Mouse (Mus musculus) intestine, postnatal 0 days (tissue): ENCODE data around the gene Isyna1. TPM values are rescaled to one million over a fixed set of nuclear protein-coding genes. Genes with fewer than 3 reads are reported as not detected.

ENCODE experiments used
- ATAC-seq: fragments of 200-750 bp; cut with Nextera tagmentation; 2 replicates; pipeline ENCODE4 v1.8.0; 2017; ENCODE audit warnings: mild to moderate bottlenecking, moderate TSS enrichment, moderate library complexity
- H3K27ac ChIP-seq: fragments of 300-500 bp; sonication (generic); 2 replicates; pipeline ENCODE4 v1.5.1; 2014; ENCODE audit warnings: mild to moderate bottlenecking, low read depth, low read length, moderate library complexity
- H3K27me3 ChIP-seq: fragments of 300-500 bp; sonication (generic); replicated peaks from 2 replicates; pipeline ENCODE4 v1.6.1; 2014; ENCODE audit warnings: low read length, mixed read lengths; ENCODE audit not compliant: control insufficient read depth, insufficient read depth
- H3K36me3 ChIP-seq: fragments of 300-500 bp; sonication (generic); 2 replicates; pipeline ENCODE4 v1.6.1; 2014; ENCODE audit warnings: mild to moderate bottlenecking, moderate library complexity; ENCODE audit not compliant: control insufficient read depth, insufficient read depth
- H3K4me1 ChIP-seq: fragments of 300-500 bp; sonication (generic); replicated peaks from 2 replicates; pipeline ENCODE4 v1.6.1; 2014; ENCODE audit warnings: antibody characterized with exemption, low read length, mixed read lengths; ENCODE audit not compliant: control insufficient read depth, insufficient read depth
- H3K4me2 ChIP-seq: fragments of 300-500 bp; sonication (generic); replicated peaks from 2 replicates; pipeline ENCODE4 v1.6.1; 2014; ENCODE audit warnings: low read depth, mild to moderate bottlenecking, moderate library complexity
- H3K4me3 ChIP-seq: fragments of 300-500 bp; sonication (generic); 2 replicates; pipeline ENCODE4 v1.5.1; 2014; ENCODE audit warnings: low read depth, low read length
- H3K9ac ChIP-seq: fragments of 300-500 bp; sonication (generic); 2 replicates; pipeline ENCODE4 v1.6.1; 2014; ENCODE audit warnings: mild to moderate bottlenecking, low read depth, low read length
- H3K9me3 ChIP-seq: fragments of 300-500 bp; sonication (generic); 2 replicates; pipeline ENCODE4 v1.6.1; 2016; ENCODE audit warnings: mixed run types; ENCODE audit not compliant: control insufficient read depth
- CTCF ChIP-seq: sonication (generic); IDR thresholded peaks from 2 replicates; pipeline ENCODE4 v1.5.1; 2016; ENCODE audit warnings: low read depth, mild to moderate bottlenecking, control low read depth, antibody characterized with exemption, moderate library complexity
- WGBS: fragments of 180-500 bp; shearing (Covaris S2); extraction: QIAGEN DNeasy Blood & Tissue Kit; methylation state at CpG from one replicate; pipeline ENCODE4 v1.1.7; 2014; 5-methylcytosine and 5-hydroxymethylcytosine counted together
- polyA plus RNA-seq: library from polyadenylated mRNA; unstranded; fragments of >200 nt; fragmentation: Nextera tagmentation; extraction: Ambion mirVana; gene quantifications from 2 replicates; pipeline ENCODE4 v1.2.1, GENCODE M21; 2015

The Isyna1 gene
- polyA plus RNA-seq, 1 experiment from 2014 or later: 21.0 TPM

- Histone ChIP-seq H3K27ac (no peak overlapping the region), H3K9me3 (no peaks in the 10 kb centered on the region), H3K27me3 (no peaks in the 10 kb centered on the region), H3K9ac (no peak overlapping the region), H3K4me2 (no peak overlapping the region), H3K4me1 (peaks cover 3% of the 10 kb centered on the region; the same call in 1 of the 2 replicates), H3K36me3 (no peaks in the 10 kb centered on the region), H3K4me3 (no peak overlapping the region)
- ATAC-seq: no peak
- TF ChIP-seq CTCF: no peak
- 69% methylated on average over 3 of the region's 3 CpGs for WGBS
Observed at GRCm38 (mm10) chr8:70643019-70643418, 48.8 kb downstream of the Isyna1 start.

GRCm38 (mm10) chr8:70644065-70644464 lies 49.9 kb downstream of the Isyna1 start:
- Histone ChIP-seq H3K9ac (no peak overlapping the region), H3K27me3 (no peaks in the 10 kb centered on the region), H3K4me3 (no peak overlapping the region), H3K4me2 (no peak overlapping the region), H3K36me3 (0 out of 2 replicates have a peak, but pooled peaks cover 3% of the 10 kb centered on the region), H3K9me3 (no peaks in the 10 kb centered on the region), H3K27ac (no peak overlapping the region), H3K4me1 (peaks cover 11% of the 10 kb centered on the region; the same call in 1 of the 2 replicates)
- ATAC-seq: no peak
- TF ChIP-seq CTCF: peak; percentile 55
- 88% methylated on average over 2 of the region's 2 CpGs for WGBS

- H3K9ac ChIP-seq: no peak overlapping the region
- peak overlapping the region; percentile 17 for H3K27ac ChIP-seq
- no peak overlapping the region for H3K4me2 ChIP-seq
- H3K27me3 ChIP-seq: no peaks in the 10 kb centered on the region
- no peak for ATAC-seq
- no peak for TF ChIP-seq CTCF
- peaks cover 8% of the 10 kb centered on the region; the same call in 1 of the 2 replicates for H3K36me3 ChIP-seq
- H3K9me3 ChIP-seq: no peaks in the 10 kb centered on the region
- no peak overlapping the region for H3K4me3 ChIP-seq
- 43% methylated on average over 17 of the region's 17 CpGs for WGBS
- peaks cover 19% of the 10 kb centered on the region; the same call in 1 of the 2 replicates for H3K4me1 ChIP-seq
Observed at GRCm38 (mm10) chr8:70645501-70646224, 51.5 kb downstream of the Isyna1 start.

- H3K4me3 ChIP-seq: no peak overlapping the region
- H3K27ac ChIP-seq: peak overlapping the region; percentile 17
- peaks cover 19% of the 10 kb centered on the region; the same call in 1 of the 2 replicates for H3K4me1 ChIP-seq
- WGBS: 67% methylated on average over 6 of the region's 6 CpGs
- no peaks in the 10 kb centered on the region for H3K9me3 ChIP-seq
- peaks cover 15% of the 10 kb centered on the region for H3K36me3 ChIP-seq
- no peaks in the 10 kb centered on the region for H3K27me3 ChIP-seq
- H3K4me2 ChIP-seq: no peak overlapping the region
- H3K9ac ChIP-seq: no peak overlapping the region
- no peak for ATAC-seq
- 0 out of 2 replicates have a peak, but pooled peaks have one; percentile 15 for TF ChIP-seq CTCF
Observed at GRCm38 (mm10) chr8:70646369-70646768, 52.2 kb downstream of the Isyna1 start.

- no peak overlapping the region for H3K4me3 ChIP-seq
- H3K27ac ChIP-seq: 0 out of 2 replicates have a peak overlapping the region, but pooled peaks have one; percentile 17
- H3K9ac ChIP-seq: no peak overlapping the region
- H3K4me2 ChIP-seq: no peak overlapping the region
- H3K9me3 ChIP-seq: no peaks in the 10 kb centered on the region
- H3K27me3 ChIP-seq: no peaks in the 10 kb centered on the region
- no peak for TF ChIP-seq CTCF
- peaks cover 19% of the 10 kb centered on the region; the same call in 1 of the 2 replicates for H3K4me1 ChIP-seq
- H3K36me3 ChIP-seq: peaks cover 20% of the 10 kb centered on the region
- no peak for ATAC-seq
Observed at GRCm38 (mm10) chr8:70646775-70647174, 52.6 kb downstream of the Isyna1 start.

Other genes starting within 250 kb of the Isyna1 start
- 9.7 and 10.1 TPM in 2 replicates for gene Upf1, start 241.1 kb upstream of the Isyna1 start, polyA plus RNA-seq
- gene Comp, start 220.8 kb upstream of the Isyna1 start, polyA plus RNA-seq: 0.25 and 0.41 TPM in 2 replicates
- gene Crtc1, start 154.8 kb upstream of the Isyna1 start, polyA plus RNA-seq: 8.1 and 9.2 TPM in 2 replicates
- gene Klhl26, start 117.4 kb upstream of the Isyna1 start, polyA plus RNA-seq: 9.3 and 10.5 TPM in 2 replicates
- 2.3 and 2.4 TPM in 2 replicates for gene Tmem59l, start 107.0 kb upstream of the Isyna1 start, polyA plus RNA-seq
- gene Crlf1, start 101.2 kb upstream of the Isyna1 start, polyA plus RNA-seq: 0.61 and 0.81 TPM in 2 replicates
- gene Rex1bd, start 87.6 kb upstream of the Isyna1 start, polyA plus RNA-seq: 145 and 148 TPM in 2 replicates
- gene Uba52, start 83.6 kb upstream of the Isyna1 start, polyA plus RNA-seq: 805 and 863 TPM in 2 replicates
- gene Fkbp8, start 66.6 kb upstream of the Isyna1 start, polyA plus RNA-seq: 199 and 203 TPM in 2 replicates
- 46.4 and 52.1 TPM in 2 replicates for gene Kxd1, start 66.4 kb upstream of the Isyna1 start, polyA plus RNA-seq
- gene Ell, start 54.9 kb upstream of the Isyna1 start, polyA plus RNA-seq: 11.8 and 13.0 TPM in 2 replicates
- gene Ssbp4, start 14.5 kb downstream of the Isyna1 start, polyA plus RNA-seq: 63.2 and 65.3 TPM in 2 replicates
- gene Lrrc25, start 21.8 kb downstream of the Isyna1 start, polyA plus RNA-seq: 2.1 and 2.2 TPM in 2 replicates
- 1.7 and 1.9 TPM in 2 replicates for gene Gdf15, start 38.1 kb downstream of the Isyna1 start, polyA plus RNA-seq
- gene Pgpep1, start 66.0 kb downstream of the Isyna1 start, polyA plus RNA-seq: 79.0 and 92.1 TPM in 2 replicates
- 181 and 182 TPM in 2 replicates for gene Lsm4, start 78.9 kb downstream of the Isyna1 start, polyA plus RNA-seq
- gene Jund, start 104.6 kb downstream of the Isyna1 start, polyA plus RNA-seq: 114 and 121 TPM in 2 replicates
- not detected in 2 replicates for gene Iqcn, start 109.1 kb downstream of the Isyna1 start, polyA plus RNA-seq
- gene Gm3336, start 124.2 kb downstream of the Isyna1 start, polyA plus RNA-seq: 2.8 TPM in 2 replicates
- gene Pde4c, start 129.3 kb downstream of the Isyna1 start, polyA plus RNA-seq: 0.21 and 0.31 TPM in 2 replicates
- gene Rab3a, start 160.3 kb downstream of the Isyna1 start, polyA plus RNA-seq: 18.8 and 19.5 TPM in 2 replicates
- gene Mpv17l2, start 166.6 kb downstream of the Isyna1 start, polyA plus RNA-seq: 76.3 and 80.6 TPM in 2 replicates
- gene Pik3r2, start 182.3 kb downstream of the Isyna1 start, polyA plus RNA-seq: 37.4 and 41.0 TPM in 2 replicates
- gene Mast3, start 210.7 kb downstream of the Isyna1 start, polyA plus RNA-seq: 4.4 and 7.2 TPM in 2 replicates
- 0.29 and 0.31 TPM in 2 replicates for gene Il12rb1, start 214.1 kb downstream of the Isyna1 start, polyA plus RNA-seq
- 6.2 and 6.9 TPM in 2 replicates for gene Arrdc2, start 245.3 kb downstream of the Isyna1 start, polyA plus RNA-seq